8 mouse cellular contexts compared by ENCODE assay signal in genomic region chr15:99705440-99706048, GRCm38 (mm10). TPM values are rescaled to one million over a fixed set of nuclear protein-coding genes. Genes with fewer than 3 reads are reported as not detected.
A peak's percentile ranks its signal among the peaks of the same experiment; 100 is the strongest.
DNase-seq lines count a peak whose midpoint lies in the region; ATAC-seq and TF ChIP-seq lines count a peak whose summit lies in the region.

Gm17349 (minus strand) TSS chr15:99705490.

- H3K9ac ChIP-seq in ES-E14 (ENCODE audit: insufficient read depth, low read depth, low read length, poor library complexity, severe bottlenecking) = peak within 1 kb of the TSS; percentile 22; the same call in 1 of the 2 replicates
- H3K9ac ChIP-seq in forebrain, postnatal 0 days = peak within 1 kb of the TSS; percentile 97
- peak within 1 kb of the TSS; percentile 40 for H3K9ac ChIP-seq in hindbrain, postnatal 0 days (replicated peaks; ENCODE audit: low read length)
- no peak within 1 kb of the TSS for H3K9ac ChIP-seq in limb, embryonic 15.5 days

- 65% methylated on average over 11 of the region's 11 CpGs for WGBS in forebrain, postnatal 0 days
- 52% methylated on average over 11 of the region's 11 CpGs for WGBS in hindbrain, postnatal 0 days
- WGBS in limb, embryonic 15.5 days = 71% methylated on average over 11 of the region's 11 CpGs

- DNase-seq in 3T3-L1 (ENCODE audit: low read depth, low spot score) = peak; percentile 90
- DNase-seq in ES-E14 (ENCODE audit: low read depth, low spot score) = no peak
- DNase-seq in cerebellum, adult 18-20 months = peak; percentile 72 to 83
- DNase-seq in forebrain, postnatal 0 days = peak; percentile 72
- DNase-seq in hindbrain, postnatal 0 days (ENCODE audit: low spot score) = peak; percentile 83
- peak; percentile 58 to 67 for DNase-seq in natural killer cell, adult 2 months (ENCODE audit: low spot score in 2 of 2)

- peak; percentile 80 for TF ChIP-seq CTCF in forebrain, postnatal 0 days (IDR thresholded peaks at IDR 0.05; ENCODE audit: low read depth)
- TF ChIP-seq CTCF in hindbrain, postnatal 0 days (IDR thresholded peaks at IDR 0.05; ENCODE audit: low read depth) = peak; percentile 83

- H3K9me3 ChIP-seq in ES-E14 (ENCODE audit: control insufficient read depth, insufficient read depth, low read depth, low read length) = no peaks in the 10 kb centered on the region
- H3K9me3 ChIP-seq in forebrain, postnatal 0 days (ENCODE audit: low read length) = no peaks in the 10 kb centered on the region
- no peaks in the 10 kb centered on the region for H3K9me3 ChIP-seq in hindbrain, postnatal 0 days (ENCODE audit: low read length)
- no peaks in the 10 kb centered on the region for H3K9me3 ChIP-seq in limb, embryonic 15.5 days

- no peak for ATAC-seq in forebrain, postnatal 0 days
- ATAC-seq in hindbrain, postnatal 0 days = no peak
- no peak for ATAC-seq in limb, embryonic 15.5 days (ENCODE audit: insufficient number of reproducible peaks, low FRiP score, low TSS enrichment, low read depth)
- no peak for ATAC-seq in activated CD4-positive, CD25-positive, alpha-beta regulatory T cell, adult 4 months

- peak within 1 kb of the TSS; percentile 29 to 90 for H3K4me3 ChIP-seq in ES-E14 (ENCODE audit: insufficient read depth in 1 of 2, low read depth in 1 of 2, low read length in 2 of 2, poor library complexity in 1 of 2, severe bottlenecking in 1 of 2)
- peak within 1 kb of the TSS; percentile 22 for H3K4me3 ChIP-seq in forebrain, postnatal 0 days (ENCODE audit: low read depth, low read length)
- peak within 1 kb of the TSS; percentile 28 for H3K4me3 ChIP-seq in hindbrain, postnatal 0 days (ENCODE audit: low read length)
- no peak within 1 kb of the TSS for H3K4me3 ChIP-seq in limb, embryonic 15.5 days

- H3K4me2 ChIP-seq in forebrain, postnatal 0 days (ENCODE audit: low read depth) = peak within 1 kb of the TSS; percentile 83
- H3K4me2 ChIP-seq in hindbrain, postnatal 0 days (ENCODE audit: low read depth, low read length) = peak within 1 kb of the TSS; percentile 67
- H3K4me2 ChIP-seq in limb, embryonic 15.5 days = no peak within 1 kb of the TSS

- H3K4me1 ChIP-seq in ES-E14 (ENCODE audit: control insufficient read depth in 2 of 2, insufficient read depth in 2 of 2, low read length in 2 of 2, poor library complexity in 1 of 2) = peaks cover 7 to 8% of the 10 kb centered on the region in 2 experiments; a peak in 3 of 4 replicates
- peaks cover 20% of the 10 kb centered on the region for H3K4me1 ChIP-seq in forebrain, postnatal 0 days (ENCODE audit: insufficient read depth)
- peaks cover 14% of the 10 kb centered on the region; the same call in 1 of the 2 replicates for H3K4me1 ChIP-seq in hindbrain, postnatal 0 days (ENCODE audit: insufficient read depth, low read length)
- H3K4me1 ChIP-seq in limb, embryonic 15.5 days = peaks cover 30% of the 10 kb centered on the region

- in situ Hi-C loops in ES-E14 (cut with MboI; ENCODE audit: low sequenced_read_pairs in 2 of 2, unreplicated experiment in 2 of 2) = no loop called here

- peak within 1 kb of the TSS; percentile 89 for H3K27ac ChIP-seq in ES-E14 (ENCODE audit: insufficient read depth, low read depth, low read length, poor library complexity, severe bottlenecking)
- H3K27ac ChIP-seq in forebrain, postnatal 0 days (ENCODE audit: low read depth, low read length) = peak within 1 kb of the TSS; percentile 98
- H3K27ac ChIP-seq in hindbrain, postnatal 0 days = peak within 1 kb of the TSS; percentile 33; the same call in 1 of the 2 replicates
- peak within 1 kb of the TSS; percentile 64 for H3K27ac ChIP-seq in limb, embryonic 15.5 days

- no peaks in the 10 kb centered on the region for H3K27me3 ChIP-seq in forebrain, postnatal 0 days (ENCODE audit: insufficient read depth, low read length)
- no peaks in the 10 kb centered on the region for H3K27me3 ChIP-seq in hindbrain, postnatal 0 days (ENCODE audit: insufficient read depth, low read length)
- H3K27me3 ChIP-seq in limb, embryonic 15.5 days = no peaks in the 10 kb centered on the region

- peaks cover 30% of the 10 kb centered on the region for H3K36me3 ChIP-seq in ES-E14 (ENCODE audit: control insufficient read depth, insufficient read depth, low read length, poor library complexity, severe bottlenecking)
- H3K36me3 ChIP-seq in forebrain, postnatal 0 days (ENCODE audit: insufficient read depth) = peaks cover 59% of the 10 kb centered on the region
- H3K36me3 ChIP-seq in hindbrain, postnatal 0 days (ENCODE audit: insufficient read depth, low read length) = peaks cover 38% of the 10 kb centered on the region
- H3K36me3 ChIP-seq in limb, embryonic 15.5 days = peaks cover 66% of the 10 kb centered on the region

TF ChIP-seq in ES-E14, 5 proteins besides CTCF, POLR2A, EP300 and RAD21:
- 0 out of 2 replicates have a peak, but pooled peaks have one; percentile 14 for TF ChIP-seq ZC3H11A (IDR thresholded peaks at IDR 0.05; ENCODE audit: borderline replicate concordance, low read depth, low read length)
- TF ChIP-seq CHD2 (IDR thresholded peaks at IDR 0.05; ENCODE audit: low read depth, low read length) = no peak
- TF ChIP-seq ZNF384 (IDR thresholded peaks at IDR 0.05; ENCODE audit: low read depth, low read length) = no peak

RNA-seq across cellular contexts. Expression of gene Gm17349, which starts in this region (rescaled TPM):
- 2.3 and 2.5 TPM in 2 replicates for total RNA-seq in ES-E14 (2012; rRNA removed)
- total RNA-seq in forebrain, postnatal 0 days (2014; rRNA removed) = not detected in 2 replicates
- polyA plus RNA-seq in forebrain, postnatal 0 days (2015; fragmentation: Nextera tagmentation; extraction: Ambion mirVana) = not detected in 2 replicates
- total RNA-seq in hindbrain, postnatal 0 days (2014; rRNA removed) = not detected in 2 replicates
- polyA plus RNA-seq in hindbrain, postnatal 0 days (2015; fragmentation: Nextera tagmentation; extraction: Ambion mirVana) = not detected in 2 replicates
- not detected in 2 replicates for polyA plus RNA-seq in limb, embryonic 15.5 days (2015; fragmentation: Nextera tagmentation; extraction: Ambion mirVana)
- not detected for polyA plus RNA-seq in activated CD4-positive, CD25-positive, alpha-beta regulatory T cell, adult 4 months (2017; shearing (Covaris generic))

Comparison
In these comparisons a context has a peak if more than half of its experiments do, and no peak if none do; other contexts are left out.
1. Peak in DNase-seq, H3K4me3 ChIP-seq, H3K27ac ChIP-seq, H3K9ac ChIP-seq and H3K4me2 ChIP-seq in forebrain, postnatal 0 days; RNA of the gene not detected or under 1 TPM.
2. Peak in DNase-seq, H3K4me3 ChIP-seq, H3K27ac ChIP-seq, H3K9ac ChIP-seq and H3K4me2 ChIP-seq in hindbrain, postnatal 0 days; RNA of the gene not detected or under 1 TPM.
3. H3K27ac ChIP-seq: peak in every context shown above with its lines; median percentile 98 in forebrain, postnatal 0 days; 89 in ES-E14; 64 in limb, embryonic 15.5 days; 33 in hindbrain, postnatal 0 days.